10 mouse cellular contexts compared by ENCODE assay signal in the genomic region with DNA sequence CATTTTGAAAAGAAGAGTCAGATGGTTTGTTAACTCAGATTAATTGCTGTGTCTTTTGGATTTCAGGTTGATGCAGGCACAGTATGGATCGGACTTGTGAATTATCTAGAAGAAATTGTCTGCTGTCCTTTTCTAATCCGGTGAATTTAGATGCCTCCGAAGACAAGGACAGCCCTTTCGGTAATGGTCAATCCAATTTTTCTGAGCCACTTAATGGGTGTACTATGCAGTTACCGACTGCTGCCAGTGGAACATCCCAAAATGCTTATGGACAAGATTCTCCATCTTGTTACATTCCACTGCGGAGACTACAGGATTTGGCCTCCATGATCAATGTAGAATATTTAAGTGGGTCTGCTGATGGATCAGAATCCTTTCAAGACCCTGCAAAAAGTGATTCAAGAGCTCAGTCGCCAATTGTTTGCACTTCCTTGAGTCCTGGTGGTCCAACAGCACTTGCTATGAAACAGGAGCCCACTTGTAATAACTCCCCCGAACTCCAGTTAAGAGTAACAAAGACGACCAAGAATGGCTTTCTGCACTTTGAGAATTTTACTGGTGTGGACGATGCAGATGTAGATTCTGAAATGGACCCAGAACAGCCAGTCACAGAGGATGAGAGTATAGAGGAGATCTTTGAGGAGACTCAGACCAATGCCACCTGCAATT. TPM values are rescaled to one million over a fixed set of nuclear protein-coding genes. Genes with fewer than 3 reads are reported as not detected.
A peak's percentile ranks its signal among the peaks of the same experiment; 100 is the strongest.
DNase-seq lines count a peak whose midpoint lies in the region; ATAC-seq and TF ChIP-seq lines count a peak whose summit lies in the region.
"Had no signal": no experiment of that assay in that cellular context is flagged by ENCODE, and none has a peak within 500 bp of the region (broad histone marks: within the 10 kb centered on the region; RNA-seq: fewer than 3 reads in every experiment).

No protein-coding gene starts in this region.

- peaks cover 35% of the 10 kb centered on the region for H3K36me3 ChIP-seq in embryonic facial prominence, embryonic 12.5 days
- H3K36me3 ChIP-seq in intestine, embryonic 14.5 days (ENCODE audit: control insufficient read depth, insufficient read depth, low read length): peaks cover 45% of the 10 kb centered on the region
- peaks cover 17% of the 10 kb centered on the region for H3K36me3 ChIP-seq in myocyte (ENCODE audit: control insufficient read depth, insufficient read depth)

- H3K27me3 ChIP-seq in embryonic facial prominence, embryonic 12.5 days: no peaks in the 10 kb centered on the region
- H3K27me3 ChIP-seq in intestine, embryonic 14.5 days (replicated peaks; ENCODE audit: control insufficient read depth, insufficient read depth, low read length): no peaks in the 10 kb centered on the region
- H3K27me3 ChIP-seq in myocyte (ENCODE audit: control insufficient read depth, insufficient read depth, insufficient read length): no peaks in the 10 kb centered on the region

- H3K79me2 ChIP-seq in myocyte (ENCODE audit: control insufficient read depth, insufficient read depth): peaks cover 47% of the 10 kb centered on the region

- H3K9me3 ChIP-seq in embryonic facial prominence, embryonic 12.5 days: no peaks in the 10 kb centered on the region
- H3K9me3 ChIP-seq in intestine, embryonic 14.5 days (ENCODE audit: control insufficient read depth, low read length): no peaks in the 10 kb centered on the region

- H3K4me3 ChIP-seq in left cerebral cortex, adult 2 months: peak overlapping the region; percentile 81
- peak overlapping the region; percentile 81 for H3K4me3 ChIP-seq in embryonic facial prominence, embryonic 12.5 days
- H3K4me3 ChIP-seq in intestine, embryonic 14.5 days (ENCODE audit: low read depth, low read length): peak overlapping the region; percentile 91
- H3K4me3 ChIP-seq in myocyte: peak overlapping the region; percentile 61

- TF ChIP-seq POLR2A in myocyte (IDR thresholded peaks at IDR 0.05; ENCODE audit: insufficient read length, low read depth): no peak

- peak overlapping the region; percentile 98 for H3K27ac ChIP-seq in left cerebral cortex, adult 2 months
- H3K27ac ChIP-seq in embryonic facial prominence, embryonic 12.5 days: peak overlapping the region; percentile 98
- peak overlapping the region; percentile 99 for H3K27ac ChIP-seq in intestine, embryonic 14.5 days (ENCODE audit: low read depth)

- H3K4me2 ChIP-seq in embryonic facial prominence, embryonic 12.5 days (replicated peaks): peak overlapping the region; percentile 92
- H3K4me2 ChIP-seq in intestine, embryonic 14.5 days (ENCODE audit: low read length): peak overlapping the region; percentile 98
- H3K4me2 ChIP-seq in myocyte (ENCODE audit: low read depth): peak overlapping the region; percentile 95

- intact Hi-C loops in left cerebral cortex, adult 2 months (cut with DNase I): no loop called here
- intact Hi-C loops in left cerebral cortex, postnatal 25 days (cut with DNase I): no loop called here

- peaks cover 35% of the 10 kb centered on the region for H3K4me1 ChIP-seq in embryonic facial prominence, embryonic 12.5 days
- H3K4me1 ChIP-seq in intestine, embryonic 14.5 days (replicated peaks; ENCODE audit: control insufficient read depth, insufficient read depth, low read length): peaks cover 43% of the 10 kb centered on the region

- peak overlapping the region; percentile 97 for H3K9ac ChIP-seq in embryonic facial prominence, embryonic 12.5 days
- H3K9ac ChIP-seq in intestine, embryonic 14.5 days (ENCODE audit: low read length): peak overlapping the region; percentile 89

- no peak for ATAC-seq in embryonic facial prominence, embryonic 12.5 days (ENCODE audit: insufficient number of reproducible peaks, insufficient read depth, low FRiP score, low TSS enrichment)
- ATAC-seq in intestine, embryonic 14.5 days (replicated peaks; ENCODE audit: low FRiP score, low TSS enrichment, low read depth): no peak
- no peak for ATAC-seq in CD4-positive, CD25-positive, alpha-beta regulatory T cell, adult 4 months
- no peak for ATAC-seq in megakaryocyte-erythroid progenitor cell, adult 5-6 weeks (replicated peaks; ENCODE audit: low FRiP score, low TSS enrichment, poor library complexity, severe bottlenecking)

- H3ac ChIP-seq in myocyte (ENCODE audit: control insufficient read depth, insufficient read length): peak overlapping the region; percentile 94

- no peak for TF ChIP-seq CTCF in left cerebral cortex, adult 2 months (IDR thresholded peaks at IDR 0.05)

- DNase-seq in left cerebral cortex, adult 2 months (ENCODE audit: extremely low spot score in 1 of 2, low spot score in 2 of 2): no peak
- DNase-seq in left cerebral cortex, postnatal 25 days (ENCODE audit: low spot score in 2 of 2): no peak
- DNase-seq in intestine, embryonic 14.5 days (ENCODE audit: low spot score): no peak
- DNase-seq in cerebellum, adult 18-20 months: no peak
- DNase-seq: kidney, adult 18-20 months; right cerebral cortex, adult 18-20 months had no signal

- WGBS in embryonic facial prominence, embryonic 12.5 days: 50% methylated on average over 10 of the region's 10 CpGs
- WGBS in intestine, embryonic 14.5 days: 52% methylated on average over 10 of the region's 10 CpGs

TF ChIP-seq in myocyte, 11 proteins besides CTCF, POLR2A, EP300 and RAD21:
- TF ChIP-seq SRF (IDR thresholded peaks at IDR 0.05; ENCODE audit: control insufficient read depth, insufficient read length, low read depth) (no peak), TCF3 (IDR thresholded peaks at IDR 0.05; ENCODE audit: insufficient read length, low read depth) (no peak), MYOD1 (IDR thresholded peaks at IDR 0.05; ENCODE audit: control insufficient read depth in 1 of 3, insufficient read length in 2 of 3, low read depth in 2 of 3) (no peak), REST (IDR thresholded peaks at IDR 0.05; ENCODE audit: insufficient read depth, insufficient read length) (no peak), MYOG (IDR thresholded peaks at IDR 0.05; ENCODE audit: control insufficient read depth in 1 of 3, insufficient read depth in 1 of 3, insufficient read length in 2 of 3, low read depth in 2 of 3) (no peak), MAX (IDR thresholded peaks at IDR 0.05; ENCODE audit: low read depth) (no peak), CEBPB (IDR thresholded peaks at IDR 0.05; ENCODE audit: insufficient read depth, poor library complexity, severe bottlenecking) (no peak)

RNA-seq across cellular contexts. Expression of a gene that starts 3.7 kb away (rescaled TPM):
- 100 to 1,000 TPM; 116 to 118 TPM for total RNA-seq in left cerebral cortex, adult 2 months (2021)
- 100 to 1,000 TPM; 124 to 125 TPM for total RNA-seq in left cerebral cortex, postnatal 25 days (2021)
- polyA plus RNA-seq in embryonic facial prominence, embryonic 12.5 days (2016; fragmentation: Nextera tagmentation; extraction: Ambion mirVana): 81.7 and 84.4 TPM in 2 replicates
- 67.5 and 69.3 TPM in 2 replicates for polyA plus RNA-seq in intestine, embryonic 14.5 days (2014; fragmentation: Nextera tagmentation; extraction: Ambion mirVana)
- 10.2 TPM for polyA plus RNA-seq in myocyte (2012; fragmentation: generic; extraction: Trizol)
- 10 to 100 TPM; 63.0 to 64.6 TPM for polyA plus RNA-seq in CD4-positive, CD25-positive, alpha-beta regulatory T cell, adult 4 months (2017; shearing (Covaris generic))
- 99.4 and 139 TPM in 2 replicates for total RNA-seq in megakaryocyte-erythroid progenitor cell, adult 5-6 weeks (2014; fragmentation: Nextera tagmentation)
- total RNA-seq in megakaryocyte-erythroid progenitor cell, adult 5-6 weeks (2017): 77.3 and 94.1 TPM in 2 replicates
